Mouse (Mus musculus) large intestine, adult 2 months (tissue): ENCODE data around the gene 9930104L06Rik. TPM values are rescaled to one million over a fixed set of nuclear protein-coding genes. Genes with fewer than 3 reads are reported as not detected.
A peak's percentile ranks its signal among the peaks of the same experiment; 100 is the strongest.
"Not testable (repeated sequence)": the region's sequence is repeated elsewhere in the genome, so short reads cannot be mapped to it uniquely, and the experiment has no call there.

Experiments used
- DNase-seq: peaks from one replicate; pipeline ENCODE4 v3.0.0-alpha.2; 2012; ENCODE audit warnings: low read depth, low spot score
- WGBS: fragments of 180-500 bp; shearing (Covaris S2); methylation state at CpG from one replicate; pipeline ENCODE4 v1.1.7; 2018; 5-methylcytosine and 5-hydroxymethylcytosine counted together
- polyA plus RNA-seq: library from polyadenylated mRNA; depleted of rRNA; stranded (reverse); fragments of >200 nt; gene quantifications from 2 replicates; pipeline ENCODE4 v1.2.3, GENCODE M21; 2012; rRNA removed

9930104L06Rik gene
- polyA plus RNA-seq: 8.5 and 8.9 TPM in 2 replicates

GRCm38 (mm10) chr4:124936613-124937471 is at the start of gene 9930104L06Rik:
Gene 9930104L06Rik, plus strand, starts transcription at chr4:124937048.
- DNase-seq: peak; percentile 88
- WGBS: under 1% methylated on average over 52 of the region's 52 CpGs

GRCm38 (mm10) chr4:124888702-124889101 is 48.1 kb upstream of the 9930104L06Rik start:
- 66% methylated on average over 7 of the region's 7 CpGs for WGBS
- no peak for DNase-seq

- DNase-seq: no peak
- WGBS: 78% methylated on average over 2 of the region's 2 CpGs
Observed at GRCm38 (mm10) chr4:124889935-124890334, 46.9 kb upstream of the 9930104L06Rik start.

- WGBS: 54% methylated on average over 5 of the region's 5 CpGs
- no peak for DNase-seq
Observed at GRCm38 (mm10) chr4:124890831-124891230, 46.0 kb upstream of the 9930104L06Rik start.

GRCm38 (mm10) chr4:124893769-124894168 is 43.1 kb upstream of the 9930104L06Rik start:
- 27% methylated on average over 6 of the region's 6 CpGs for WGBS

GRCm38 (mm10) chr4:124894508-124895428 is 42.1 kb upstream of the 9930104L06Rik start:
- no peak for DNase-seq
- WGBS: 3% methylated on average over 83 of the region's 83 CpGs

More at GRCm38 (mm10) chr4:124893769-124894168, 43.1 kb upstream of the 9930104L06Rik start:
- no peak for DNase-seq

- 69% methylated on average over 10 of the region's 10 CpGs for WGBS
- DNase-seq: no peak
Observed at GRCm38 (mm10) chr4:124898428-124898827, 38.4 kb upstream of the 9930104L06Rik start.

GRCm38 (mm10) chr4:124899906-124900305 is 36.9 kb upstream of the 9930104L06Rik start:
- DNase-seq: no peak
- 46% methylated on average over 5 of the region's 5 CpGs for WGBS

GRCm38 (mm10) chr4:124905417-124905816 is 31.4 kb upstream of the 9930104L06Rik start:
- no peak for DNase-seq
- WGBS: 61% methylated on average over 4 of the region's 4 CpGs

GRCm38 (mm10) chr4:124905971-124906822 is 30.7 kb upstream of the 9930104L06Rik start:
- 14% methylated on average over 21 of the region's 21 CpGs for WGBS
- no peak for DNase-seq

GRCm38 (mm10) chr4:124928102-124928501 is 8.7 kb upstream of the 9930104L06Rik start:
- 83% methylated on average over 5 of the region's 5 CpGs for WGBS
- DNase-seq: no peak

GRCm38 (mm10) chr4:124939211-124939610 is 2.4 kb downstream of the 9930104L06Rik start, which contains the start of gene Cdca8:
Gene Cdca8, minus strand, starts transcription at chr4:124939311.
- WGBS: 92% methylated on average over 4 of the region's 4 CpGs
- DNase-seq: not testable (repeated sequence)

GRCm38 (mm10) chr4:124943022-124943421 is 6.2 kb downstream of the 9930104L06Rik start:
- peak; percentile 46 for DNase-seq
- WGBS: under 1% methylated on average over 4 of the region's 4 CpGs

GRCm38 (mm10) chr4:124943781-124944180 is 6.9 kb downstream of the 9930104L06Rik start:
- DNase-seq: no peak
- 88% methylated on average over 5 of the region's 5 CpGs for WGBS

- 73% methylated on average over 2 of the region's 2 CpGs for WGBS
- DNase-seq: no peak
Observed at GRCm38 (mm10) chr4:124944961-124945360, 8.1 kb downstream of the 9930104L06Rik start.

- 76% methylated on average over 3 of the region's 3 CpGs for WGBS
Observed at GRCm38 (mm10) chr4:124949488-124949887, 12.6 kb downstream of the 9930104L06Rik start.

GRCm38 (mm10) chr4:124950181-124951035 is 13.6 kb downstream of the 9930104L06Rik start:
- DNase-seq: no peak
- 21% methylated on average over 21 of the region's 21 CpGs for WGBS

More at GRCm38 (mm10) chr4:124949488-124949887, 12.6 kb downstream of the 9930104L06Rik start:
- no peak for DNase-seq

GRCm38 (mm10) chr4:124951036-124951433 is 14.2 kb downstream of the 9930104L06Rik start:
- DNase-seq: no peak
- WGBS: 22% methylated on average over 10 of the region's 10 CpGs
